Mouse (Mus musculus) CH12.LX (cell line): ENCODE measurements at regions not wholly inside any gene's neighbourhood (a gene's known extent, or its start where the extent isn't known, plus 50 kb on each side); places are given as distances from the start of the nearest gene placed in this dataset.

Experiments used
- DNase-seq: peaks from one replicate; pipeline ENCODE4 v3.0.0-alpha.2; 2013; ENCODE audit errors: extremely low read depth
- H3K27ac ChIP-seq: 2 replicates; pipeline ENCODE4 v1.5.1; 2012; ENCODE audit warnings: low read depth, mild to moderate bottlenecking, control low read depth, moderate library complexity; ENCODE audit not compliant: insufficient read depth
- H3K27me3 ChIP-seq: replicated peaks from 2 replicates; pipeline ENCODE3; 2012; ENCODE audit warnings: inconsistent platforms
- H3K36me3 ChIP-seq, 2 experiments: replicated peaks in 1 of 2; 2 replicates each; pipeline versions ENCODE3 to v1.6.1; 2012; ENCODE audit warnings: inconsistent platforms in 1 of 2, low read length in 1 of 2, mild to moderate bottlenecking in 1 of 2, mixed read lengths in 1 of 2, moderate library complexity in 1 of 2; ENCODE audit not compliant: control insufficient read depth in 1 of 2, insufficient read depth in 1 of 2
- H3K4me1 ChIP-seq, 2 experiments: 2 replicates each; pipeline ENCODE4 v1.6.1; 2012; ENCODE audit warnings: inconsistent platforms in 1 of 2, moderate library complexity in 1 of 2; ENCODE audit not compliant: insufficient read depth in 2 of 2, control insufficient read depth in 1 of 2
- H3K4me2 ChIP-seq: 2 replicates; pipeline ENCODE4 v1.6.1; 2012; ENCODE audit warnings: low read depth, mild to moderate bottlenecking, control low read depth; ENCODE audit not compliant: poor library complexity, insufficient read depth, severe bottlenecking
- H3K4me3 ChIP-seq, 3 experiments: fragments of 150-350 bp in 1 of 3; sonication (generic) in 1 of 3; replicated peaks in 1 of 3; 2 replicates each; pipeline versions ENCODE3 to v1.5.1; 2011 to 2012; ENCODE audit warnings: low read depth in 2 of 3, low read length in 2 of 3, mild to moderate bottlenecking in 2 of 3, moderate library complexity in 2 of 3, control low read depth in 1 of 3, improper control_type of control experiment in 1 of 3, inconsistent platforms in 1 of 3, mixed read lengths in 1 of 3; ENCODE audit not compliant: poor library complexity in 1 of 3
- H3K79me2 ChIP-seq: replicated peaks from 2 replicates; pipeline ENCODE4 v1.6.1; 2012; ENCODE audit warnings: mild to moderate bottlenecking, moderate library complexity; ENCODE audit not compliant: control insufficient read depth, poor library complexity, insufficient read depth, severe bottlenecking; ENCODE audit errors: extremely low read depth
- H3K9ac ChIP-seq: 2 replicates; pipeline ENCODE4 v1.6.1; 2012; ENCODE audit warnings: low read depth, mild to moderate bottlenecking, control low read depth, moderate library complexity; ENCODE audit not compliant: insufficient read depth
- H3K9me3 ChIP-seq: replicated peaks from 2 replicates; pipeline ENCODE3; 2012; ENCODE audit warnings: low read length, inconsistent platforms, mixed read lengths
- BHLHE40 ChIP-seq: IDR thresholded peaks from 2 replicates; pipeline ENCODE4 v1.6.1; 2011; ENCODE audit warnings: mild to moderate bottlenecking, low read depth, low read length, improper control_type of control experiment
- CHD1 ChIP-seq: IDR thresholded peaks from 2 replicates; pipeline ENCODE4 v1.6.1; 2012; ENCODE audit warnings: low read depth, low read length, improper control_type of control experiment, inconsistent platforms
- CHD2 ChIP-seq: IDR thresholded peaks from 2 replicates; pipeline ENCODE4 v1.6.1; 2011; ENCODE audit warnings: low read length, improper control_type of control experiment
- CTCF ChIP-seq, 2 experiments: IDR thresholded peaks in 1 of 2; conservative IDR thresholded peaks in 1 of 2; 2 replicates each; pipeline ENCODE4 v1.5.1; 2011 to 2012; ENCODE audit warnings: low read depth in 2 of 2, low read length in 2 of 2, improper control_type of control experiment in 1 of 2, inconsistent platforms in 1 of 2, mild to moderate bottlenecking in 1 of 2, moderate library complexity in 1 of 2
- E2F4 ChIP-seq: IDR thresholded peaks from 2 replicates; pipeline ENCODE4 v1.6.1; 2011; ENCODE audit warnings: low read depth, low read length, improper control_type of control experiment; ENCODE audit not compliant: insufficient replicate concordance
- EP300 ChIP-seq: IDR thresholded peaks from 2 replicates; pipeline ENCODE4 v1.6.1; 2011; ENCODE audit warnings: low read length, improper control_type of control experiment
- KAT2A ChIP-seq: IDR thresholded peaks from 2 replicates; pipeline ENCODE4 v1.6.1; 2012; ENCODE audit warnings: low read length, improper control_type of control experiment, inconsistent platforms; ENCODE audit not compliant: insufficient replicate concordance
- MAFK ChIP-seq: IDR thresholded peaks from 2 replicates; pipeline ENCODE4 v1.6.1; 2011; ENCODE audit warnings: low read length, improper control_type of control experiment; ENCODE audit not compliant: insufficient replicate concordance
- MXI1 ChIP-seq: IDR thresholded peaks from 2 replicates; pipeline ENCODE4 v1.6.1; 2011; ENCODE audit warnings: mild to moderate bottlenecking, low read depth, low read length, improper control_type of control experiment
- MYC ChIP-seq: IDR thresholded peaks from 2 replicates; pipeline ENCODE4 v1.6.1; 2011; ENCODE audit warnings: low read depth, mild to moderate bottlenecking, improper control_type of control experiment, low read length
- NELFE ChIP-seq: IDR thresholded peaks from 2 replicates; pipeline ENCODE4 v1.6.1; 2011; ENCODE audit warnings: low read depth, low read length, improper control_type of control experiment
- NRF1 ChIP-seq: IDR thresholded peaks from 2 replicates; pipeline ENCODE4 v1.6.1; 2014; ENCODE audit warnings: low read depth, mild to moderate bottlenecking, inconsistent platforms, low read length, improper control_type of control experiment, moderate library complexity
- PAX5 ChIP-seq: IDR thresholded peaks from 2 replicates; pipeline ENCODE4 v1.6.1; 2012; ENCODE audit warnings: low read length, inconsistent platforms, mixed read lengths
- POLR2A ChIP-seq: IDR thresholded peaks from 2 replicates; pipeline ENCODE4 v1.6.1; 2011; ENCODE audit warnings: low read depth, mild to moderate bottlenecking, improper control_type of control experiment, low read length
- POLR2AphosphoS2 ChIP-seq: IDR thresholded peaks from 2 replicates; pipeline ENCODE4 v1.6.1; 2011; ENCODE audit warnings: low read depth, low read length, improper control_type of control experiment
- RAD21 ChIP-seq: IDR thresholded peaks from 2 replicates; pipeline ENCODE4 v1.6.1; 2011; ENCODE audit warnings: low read depth, mild to moderate bottlenecking, low read length, improper control_type of control experiment, moderate library complexity
- RCOR1 ChIP-seq: conservative IDR thresholded peaks from 2 replicates; pipeline ENCODE4 v1.6.1; 2012; ENCODE audit warnings: low read depth, mild to moderate bottlenecking, inconsistent platforms, low read length, improper control_type of control experiment
- SIN3A ChIP-seq: IDR thresholded peaks from 2 replicates; pipeline ENCODE4 v1.6.1; 2012; ENCODE audit warnings: low read length, improper control_type of control experiment, inconsistent platforms
- UBTF ChIP-seq: IDR thresholded peaks from 2 replicates; pipeline ENCODE4 v1.6.1; 2012; ENCODE audit warnings: low read depth, mild to moderate bottlenecking, inconsistent platforms, low read length, improper control_type of control experiment, moderate library complexity
- USF1 ChIP-seq: IDR thresholded peaks from 2 replicates; pipeline ENCODE4 v1.6.1; 2014; ENCODE audit warnings: low read depth, mild to moderate bottlenecking, inconsistent platforms, low read length, improper control_type of control experiment
- USF2 ChIP-seq: conservative IDR thresholded peaks from 2 replicates; pipeline ENCODE4 v1.6.1; 2011; ENCODE audit warnings: low read depth, low read length, improper control_type of control experiment
- ZNF384 ChIP-seq: IDR thresholded peaks from 2 replicates; pipeline ENCODE4 v1.6.1; 2012; ENCODE audit warnings: low read depth, low read length, improper control_type of control experiment, inconsistent platforms
- dilution Hi-C: fragments of 300-500 bp; cut with MboI; formaldehyde crosslinking; loops from 2 replicates; pipeline ENCODE4 v1.14.3; 2020; ENCODE audit warnings: low sequenced_read_pairs; ENCODE audit not compliant: extremely low pct_unique_long_range_greater_than_20kb, extremely low pct_ligation_motif_present
- in situ Hi-C: fragments of 300-500 bp; cut with MboI; formaldehyde crosslinking; loops from 3 replicates; pipeline ENCODE4 v1.14.3; 2019; ENCODE audit warnings: low sequenced_read_pairs, low pct_ligation_motif_present, low pct_unique_long_range_greater_than_20kb, mixed read lengths

DNA sequence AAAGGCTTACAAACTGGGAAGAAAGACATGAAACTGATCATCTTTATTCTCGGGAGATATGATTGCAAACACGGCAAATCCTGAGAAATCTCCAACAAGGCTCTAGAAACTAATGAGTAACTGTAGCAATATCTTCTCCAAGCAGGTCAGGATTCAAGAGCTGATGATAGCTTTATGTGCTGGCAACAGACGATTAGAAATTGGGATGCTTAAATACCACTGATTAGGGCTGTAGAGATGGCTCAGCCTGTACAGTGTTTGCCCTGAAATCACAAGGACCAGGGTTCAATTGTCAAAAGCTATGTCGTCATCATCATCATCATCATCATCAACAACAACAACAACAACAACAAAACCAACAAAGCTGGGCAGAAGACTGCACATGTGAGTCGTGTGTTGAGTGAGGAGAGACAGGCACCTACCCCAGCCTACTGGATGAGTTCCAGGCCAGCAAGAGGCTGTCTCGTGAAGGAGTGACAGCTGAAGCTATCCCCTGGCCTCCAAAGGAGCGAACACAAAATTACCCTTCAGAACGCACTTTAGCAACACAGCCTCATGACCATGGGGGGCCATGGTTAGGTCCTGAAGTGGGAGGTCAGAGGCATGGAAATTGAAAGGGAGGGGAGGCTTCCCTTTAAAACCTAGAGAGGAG, 225.0 kb downstream of the Tex36 start:
- TF ChIP-seq POLR2AphosphoS2, result no peak
- no peak for TF ChIP-seq MYC
- no peak for TF ChIP-seq ZNF384
- TF ChIP-seq CHD1, result no peak
- no peak for TF ChIP-seq NELFE
- TF ChIP-seq RCOR1, result no peak
- TF ChIP-seq CTCF (conservative IDR thresholded peaks at IDR 0.05 in 1 of 2, IDR thresholded peaks at IDR 0.05 in 1 of 2; ENCODE audit: low read depth in 2 of 2, low read length in 2 of 2), result no peak
- no peak for TF ChIP-seq PAX5
- no peak for TF ChIP-seq KAT2A
- no peak for TF ChIP-seq BHLHE40
- TF ChIP-seq POLR2A, result no peak
- TF ChIP-seq, all 38 proteins: peak for 0
- H3K4me3 ChIP-seq, result no peak overlapping the region
- no peaks in the 10 kb centered on the region for H3K9me3 ChIP-seq
- in situ Hi-C loops (no loop called here), dilution Hi-C loops (no loop called here)
- H3K36me3 ChIP-seq, result no peaks in the 10 kb centered on the region
- no peak overlapping the region for H3K9ac ChIP-seq
- DNase-seq, result no peak
- H3K4me2 ChIP-seq, result no peak overlapping the region
- no peaks in the 10 kb centered on the region for H3K4me1 ChIP-seq
- H3K27me3 ChIP-seq, result peaks cover 80% of the 10 kb centered on the region
- H3K79me2 ChIP-seq, result no peaks in the 10 kb centered on the region
- no peak overlapping the region for H3K27ac ChIP-seq

GRCm38 (mm10) chr7:133372695-133373094, 229.3 kb downstream of the Tex36 start:
- in situ Hi-C loops, result no loop called here

More at GRCm38 (mm10) chr7:133372695-133373094, 229.3 kb downstream of the Tex36 start:
- no peaks in the 10 kb centered on the region for H3K36me3 ChIP-seq
- dilution Hi-C loops, result no loop called here
- no peak overlapping the region for H3K9ac ChIP-seq
- H3K27ac ChIP-seq, result no peak overlapping the region
- DNase-seq, result no peak
- H3K4me1 ChIP-seq, result no peaks in the 10 kb centered on the region
- TF ChIP-seq CTCF (conservative IDR thresholded peaks at IDR 0.05 in 1 of 2, IDR thresholded peaks at IDR 0.05 in 1 of 2; ENCODE audit: low read depth in 2 of 2, low read length in 2 of 2), result no peak
- TF ChIP-seq E2F4, result no peak
- no peak for TF ChIP-seq SIN3A
- no peak for TF ChIP-seq UBTF
- no peak for TF ChIP-seq RAD21
- TF ChIP-seq USF2, result no peak
- no peak for TF ChIP-seq MXI1
- no peak for TF ChIP-seq EP300
- no peak for TF ChIP-seq KAT2A
- no peak for TF ChIP-seq NELFE
- no peak for TF ChIP-seq MAFK
- TF ChIP-seq PAX5, result no peak
- TF ChIP-seq USF1, result no peak
- no peak for TF ChIP-seq NRF1
- no peak for TF ChIP-seq CHD1
- TF ChIP-seq CHD2, result no peak
- TF ChIP-seq ZNF384, result no peak
- TF ChIP-seq MYC, result no peak
- TF ChIP-seq, all 38 proteins: peak for 0
- Histone ChIP-seq H3K4me2 (no peak overlapping the region), H3K27me3 (peaks cover 88% of the 10 kb centered on the region), H3K4me3 (no peak overlapping the region), H3K9me3 (no peaks in the 10 kb centered on the region), H3K79me2 (no peaks in the 10 kb centered on the region)
